Mouse (Mus musculus) forebrain, embryonic 10.5 days (tissue): ENCODE results near the gene Tgds. TPM values are rescaled to one million over a fixed set of nuclear protein-coding genes. Genes with fewer than 3 reads are reported as not detected.

Source experiments
- DNase-seq: peaks from one replicate; pipeline ENCODE4 v3.0.0-alpha.2; 2017; ENCODE audit warnings: low spot score; ENCODE audit errors: extremely low spot score
- H3K27ac ChIP-seq: fragments of 300-500 bp; sonication (generic); 2 replicates; pipeline ENCODE4 v1.5.1; 2016; ENCODE audit warnings: mild to moderate bottlenecking
- H3K27me3 ChIP-seq: fragments of 300-500 bp; sonication (generic); 2 replicates; pipeline ENCODE4 v1.6.1; 2016; ENCODE audit warnings: mild to moderate bottlenecking; ENCODE audit not compliant: poor library complexity, severe bottlenecking
- H3K36me3 ChIP-seq: fragments of 300-500 bp; sonication (generic); replicated peaks from 2 replicates; pipeline ENCODE4 v1.6.1; 2016; ENCODE audit warnings: mild to moderate bottlenecking, moderate library complexity
- H3K4me1 ChIP-seq: fragments of 300-500 bp; sonication (generic); 2 replicates; pipeline ENCODE4 v1.6.1; 2016
- H3K4me3 ChIP-seq: fragments of 300-500 bp; sonication (generic); 2 replicates; pipeline ENCODE4 v1.5.1; 2016; ENCODE audit warnings: mild to moderate bottlenecking, moderate library complexity
- H3K9me3 ChIP-seq: fragments of 300-500 bp; sonication (generic); 2 replicates; pipeline ENCODE4 v1.6.1; 2016; ENCODE audit warnings: mild to moderate bottlenecking, moderate library complexity
- WGBS: fragments of 180-500 bp; shearing (Covaris S2); methylation state at CpG from one replicate; pipeline ENCODE4 v1.1.7; 2016; 5-methylcytosine and 5-hydroxymethylcytosine counted together
- polyA plus RNA-seq: library from polyadenylated mRNA; unstranded; fragments of >200 nt; fragmentation: Nextera tagmentation; extraction: Ambion mirVana; gene quantifications from 2 replicates; pipeline ENCODE4 v1.2.1, GENCODE M21; 2016

Gene Tgds
- polyA plus RNA-seq, 1 experiment from 2014 or later: 28.4 TPM

DNA sequence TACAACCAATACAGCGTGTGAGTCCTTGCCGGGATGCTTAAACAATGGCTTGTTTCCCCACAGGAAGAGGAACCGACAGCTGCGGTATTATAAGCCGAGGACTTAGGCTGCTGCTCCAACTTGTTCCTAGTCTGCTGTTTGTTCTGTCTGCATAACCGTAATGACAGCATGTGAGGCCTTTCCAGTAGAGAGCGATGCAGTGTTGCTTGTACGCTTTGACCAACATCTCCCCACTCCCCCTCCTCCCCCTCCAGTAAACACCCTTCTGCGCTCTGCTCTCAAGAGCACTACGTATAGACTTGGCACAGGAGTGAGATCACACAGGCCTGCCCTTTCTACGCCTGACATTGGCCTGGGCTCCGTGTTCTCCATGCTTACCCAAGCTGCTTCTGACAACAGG lies 62.5 kb downstream of the Tgds start:
- no peaks in the 10 kb centered on the region for H3K9me3 ChIP-seq
- 88% methylated on average over 12 of the region's 12 CpGs for WGBS
- H3K4me3 ChIP-seq: no peak overlapping the region
- H3K36me3 ChIP-seq: no peaks in the 10 kb centered on the region
- H3K4me1 ChIP-seq: peaks cover 6% of the 10 kb centered on the region; the same call in 1 of the 2 replicates
- peaks cover 10% of the 10 kb centered on the region; the same call in 1 of the 2 replicates for H3K27me3 ChIP-seq
- no peak for DNase-seq
- no peak overlapping the region; the same call in 1 of the 2 replicates for H3K27ac ChIP-seq

DNA sequence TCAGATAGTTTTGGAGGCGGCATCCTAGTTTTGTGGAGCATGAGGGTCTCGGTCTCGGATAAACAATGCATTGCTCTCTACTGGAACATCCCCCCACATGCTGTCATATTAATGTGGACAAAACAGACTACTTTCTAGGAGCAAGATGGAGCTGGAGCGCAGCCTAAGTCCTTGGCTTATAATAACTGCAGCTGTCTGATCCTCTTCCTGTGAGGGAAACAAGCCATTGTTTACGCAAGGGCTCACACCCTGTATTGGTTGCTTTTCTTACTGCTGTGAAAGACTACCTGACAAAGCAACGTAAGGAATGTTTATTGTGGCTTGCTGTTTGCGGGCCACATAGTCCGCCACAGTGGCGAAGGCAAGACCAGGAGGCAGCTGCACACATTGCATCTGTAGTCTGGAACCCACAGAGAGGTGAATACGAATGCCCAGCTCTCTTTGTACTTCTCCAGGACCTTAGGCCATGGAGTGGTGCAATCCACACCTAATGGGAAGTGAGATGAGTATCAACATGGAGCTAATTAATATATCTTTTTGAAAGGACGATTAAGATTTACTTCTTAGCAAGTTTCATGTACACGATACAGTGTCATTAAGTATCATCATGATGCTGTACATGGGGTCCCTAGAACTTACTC lies 63.0 kb downstream of the Tgds start:
- Histone ChIP-seq H3K4me1 (peaks cover 6% of the 10 kb centered on the region; the same call in 1 of the 2 replicates), H3K36me3 (no peaks in the 10 kb centered on the region), H3K4me3 (no peak overlapping the region), H3K27ac (no peak overlapping the region), H3K27me3 (peaks cover 10% of the 10 kb centered on the region; the same call in 1 of the 2 replicates), H3K9me3 (no peaks in the 10 kb centered on the region)
- DNase-seq: no peak
- 87% methylated on average over 12 of the region's 12 CpGs for WGBS

Other genes starting within 250 kb of the Tgds start
- gene Dct, start 80.5 kb downstream of the Tgds start, polyA plus RNA-seq: 7.4 and 10.6 TPM in 2 replicates
- 36.8 and 37.7 TPM in 2 replicates for gene Gpr180, start 4.4 kb upstream of the Tgds start, polyA plus RNA-seq
- 7.9 and 8.7 TPM in 2 replicates for gene Sox21, start 104.3 kb upstream of the Tgds start, polyA plus RNA-seq
- gene Gm9376, start 134.2 kb upstream of the Tgds start, polyA plus RNA-seq: not detected in 2 replicates